Mouse (Mus musculus) small intestine, adult 2 months (tissue): ENCODE measurements around the gene Dach1. TPM values are rescaled to one million over a fixed set of nuclear protein-coding genes. Genes with fewer than 3 reads are reported as not detected.

Experiments used
- H3K27ac ChIP-seq: fragments of 200-500 bp; 2 replicates; pipeline ENCODE4 v1.5.1; 2012; ENCODE audit warnings: low read depth, low read length, control low read depth, inconsistent platforms; ENCODE audit not compliant: insufficient read depth
- H3K27me3 ChIP-seq: fragments of 200-500 bp; 2 replicates; pipeline ENCODE4 v1.6.1; 2012; ENCODE audit warnings: mild to moderate bottlenecking, moderate library complexity, low read length, inconsistent platforms; ENCODE audit not compliant: control insufficient read depth, insufficient read depth
- H3K36me3 ChIP-seq: fragments of 200-500 bp; 2 replicates; pipeline ENCODE4 v1.6.1; 2012; ENCODE audit warnings: mild to moderate bottlenecking, low read length, control low read depth, inconsistent platforms; ENCODE audit not compliant: control insufficient read depth, insufficient read depth
- H3K4me1 ChIP-seq: fragments of 200-500 bp; 2 replicates; pipeline ENCODE4 v1.6.1; 2012; ENCODE audit warnings: low read length, inconsistent platforms, mixed read lengths; ENCODE audit not compliant: control insufficient read depth, insufficient read depth, insufficient read length
- H3K4me3 ChIP-seq: fragments of 200-500 bp; 2 replicates; pipeline ENCODE4 v1.5.1; 2012; ENCODE audit warnings: low read depth, mild to moderate bottlenecking, control low read depth, inconsistent platforms, low read length, moderate library complexity
- CTCF ChIP-seq: fragments of 200-500 bp; IDR thresholded peaks from 2 replicates; pipeline ENCODE4 v1.5.1; 2012; ENCODE audit warnings: low read depth, mild to moderate bottlenecking, control low read depth, inconsistent platforms, low read length, moderate library complexity, mixed read lengths; ENCODE audit not compliant: insufficient replicate concordance, insufficient read length; ENCODE audit errors: extremely low read depth
- POLR2A ChIP-seq: fragments of 200-500 bp; IDR thresholded peaks from 2 replicates; pipeline ENCODE4 v1.6.1; 2012; ENCODE audit warnings: low read depth, mild to moderate bottlenecking, control low read depth, inconsistent platforms, low read length, moderate library complexity
- WGBS: fragments of 180-500 bp; shearing (Covaris S2); methylation state at CpG from one replicate; pipeline ENCODE4 v1.1.7; 2018; 5-methylcytosine and 5-hydroxymethylcytosine counted together
- polyA plus RNA-seq: library from polyadenylated mRNA; depleted of rRNA; stranded (reverse); fragments of >200 nt; gene quantifications from 2 replicates; pipeline ENCODE4 v1.2.3, GENCODE M21; 2012

Gene Dach1
- polyA plus RNA-seq, 1 experiment = 3.9 TPM

DNA sequence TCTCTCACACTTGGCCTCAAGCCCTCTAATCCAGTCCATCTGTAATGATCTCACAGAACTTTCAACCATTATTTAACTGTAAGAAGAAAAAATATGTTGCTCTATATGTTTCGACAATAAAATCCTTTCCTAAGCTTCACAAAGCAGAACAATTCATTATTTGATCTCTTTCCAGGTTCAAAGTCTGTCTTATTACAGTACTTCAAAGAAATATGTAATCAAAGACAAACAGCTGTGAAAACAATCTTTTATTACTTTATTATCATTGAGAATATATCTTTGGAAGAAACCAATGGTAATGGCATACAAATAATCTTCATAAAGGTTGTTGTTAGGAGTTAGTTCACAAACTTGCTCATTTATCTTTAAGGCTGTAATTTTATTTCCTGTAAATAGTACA is 84.8 kb downstream of the Dach1 start:
- Histone ChIP-seq H3K36me3 (no peaks in the 10 kb centered on the region), H3K27me3 (no peaks in the 10 kb centered on the region), H3K4me1 (peaks cover 3% of the 10 kb centered on the region; the same call in 1 of the 2 replicates), H3K4me3 (no peak overlapping the region), H3K27ac (no peak overlapping the region)
- 13% methylated on average over 1 of the region's 1 CpGs for WGBS
- TF ChIP-seq POLR2A (no peak), CTCF (no peak)

DNA sequence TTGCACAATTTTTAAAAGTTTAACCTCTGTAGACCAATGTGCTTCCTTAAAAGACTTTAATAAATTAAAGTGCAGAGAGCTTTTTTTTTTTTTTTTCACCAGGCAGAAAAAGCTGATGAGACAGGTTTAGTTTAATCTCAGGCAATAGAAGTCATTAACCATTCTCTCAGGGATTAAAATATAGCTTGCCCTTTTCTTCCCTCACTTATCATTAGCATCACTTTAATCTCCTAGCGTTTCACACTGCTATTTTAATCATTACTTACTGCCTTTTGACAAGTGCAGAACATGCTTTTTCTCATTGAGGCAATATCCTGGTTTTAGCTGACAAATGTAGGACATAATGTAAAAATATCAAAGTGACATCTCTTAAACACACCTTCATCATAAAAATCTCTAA is 86.1 kb downstream of the Dach1 start:
- H3K27ac ChIP-seq = no peak overlapping the region
- TF ChIP-seq POLR2A (no peak), CTCF (no peak)
- peaks cover 3% of the 10 kb centered on the region; the same call in 1 of the 2 replicates for H3K4me1 ChIP-seq
- H3K27me3 ChIP-seq = no peaks in the 10 kb centered on the region
- H3K36me3 ChIP-seq = no peaks in the 10 kb centered on the region
- H3K4me3 ChIP-seq = no peak overlapping the region
- WGBS = 21% methylated on average over 1 of the region's 1 CpGs

DNA sequence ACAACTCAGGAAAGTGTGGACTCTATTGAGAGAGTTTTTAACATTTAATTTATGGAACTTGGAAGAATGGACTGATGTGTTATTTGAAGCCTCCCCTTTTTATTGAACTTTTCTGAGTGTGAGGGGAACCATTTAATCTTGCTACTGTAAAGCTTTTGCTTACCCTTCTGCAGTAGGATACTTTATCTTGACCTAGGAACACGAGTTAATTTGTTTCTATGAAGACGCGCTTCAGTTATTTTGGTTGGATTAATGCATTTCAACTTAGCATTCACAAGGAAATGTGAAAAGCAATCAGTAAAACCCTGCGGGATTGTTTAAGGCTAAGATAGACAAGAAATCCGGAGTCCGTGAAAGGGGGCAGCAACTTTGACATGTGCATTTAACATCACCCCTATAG is 89.6 kb downstream of the Dach1 start:
- Histone ChIP-seq H3K4me1 (no peaks in the 10 kb centered on the region), H3K27me3 (no peaks in the 10 kb centered on the region), H3K4me3 (no peak overlapping the region), H3K27ac (no peak overlapping the region), H3K36me3 (no peaks in the 10 kb centered on the region)
- WGBS = 91% methylated on average over 6 of the region's 6 CpGs
- TF ChIP-seq POLR2A (no peak), CTCF (no peak)

DNA sequence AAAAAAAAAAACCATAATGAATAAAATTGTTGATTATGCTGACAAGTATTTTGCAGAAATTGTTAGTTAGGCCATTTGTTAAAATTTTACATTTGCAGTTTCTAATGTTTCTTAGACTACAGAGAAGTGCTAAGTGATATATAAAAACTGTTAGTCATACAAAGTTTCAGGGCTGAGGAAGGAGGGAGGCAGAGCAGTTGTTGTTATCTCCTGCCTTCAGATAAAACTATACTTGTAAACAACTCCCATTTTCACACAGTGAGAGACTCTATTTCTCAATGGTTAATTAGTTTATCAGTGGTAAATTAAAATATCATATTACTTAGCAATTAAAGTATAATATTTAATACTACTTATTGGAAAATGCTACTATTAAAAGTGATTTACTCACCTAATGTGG is 91.6 kb downstream of the Dach1 start:
- no peak for TF ChIP-seq CTCF
- no peak for TF ChIP-seq POLR2A
- H3K27me3 ChIP-seq = no peaks in the 10 kb centered on the region
- no peak overlapping the region for H3K4me3 ChIP-seq
- no peaks in the 10 kb centered on the region for H3K36me3 ChIP-seq
- no peaks in the 10 kb centered on the region for H3K4me1 ChIP-seq
- H3K27ac ChIP-seq = no peak overlapping the region

DNA sequence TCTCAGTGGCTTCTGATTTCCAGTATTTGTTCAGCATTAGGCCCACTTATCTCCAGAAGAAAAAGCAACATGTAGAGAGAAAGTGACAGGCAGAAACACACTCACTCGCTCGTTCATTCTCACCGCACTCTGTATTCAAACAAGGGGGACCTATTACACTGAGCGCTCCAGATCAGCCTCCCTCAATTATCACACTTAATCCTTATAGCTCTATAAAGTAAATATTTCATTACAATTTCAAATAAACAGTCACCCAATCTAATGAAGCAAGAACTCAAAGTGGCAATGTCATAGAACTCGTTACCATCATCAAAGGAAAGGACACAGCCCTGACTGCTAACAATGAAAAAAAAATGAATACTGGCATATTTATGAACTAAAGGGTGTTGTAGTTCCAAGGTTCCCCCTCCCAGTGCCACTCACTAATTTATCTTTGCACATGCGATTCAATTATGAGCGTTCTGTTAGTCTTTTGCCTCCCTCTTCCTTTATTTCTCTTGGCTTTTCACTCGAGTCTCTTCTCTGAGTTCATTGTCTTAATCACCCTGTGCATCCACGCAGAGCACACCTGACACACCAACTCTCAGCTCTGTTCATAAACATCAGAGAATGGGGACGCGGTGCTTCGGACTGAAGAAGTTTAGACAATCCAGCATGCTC is 96.0 kb downstream of the Dach1 start:
- H3K4me3 ChIP-seq = no peak overlapping the region
- H3K27ac ChIP-seq = no peak overlapping the region
- H3K27me3 ChIP-seq = no peaks in the 10 kb centered on the region
- 71% methylated on average over 12 of the region's 12 CpGs for WGBS
- no peak for TF ChIP-seq POLR2A
- no peak for TF ChIP-seq CTCF
- H3K36me3 ChIP-seq = no peaks in the 10 kb centered on the region
- no peaks in the 10 kb centered on the region for H3K4me1 ChIP-seq

DNA sequence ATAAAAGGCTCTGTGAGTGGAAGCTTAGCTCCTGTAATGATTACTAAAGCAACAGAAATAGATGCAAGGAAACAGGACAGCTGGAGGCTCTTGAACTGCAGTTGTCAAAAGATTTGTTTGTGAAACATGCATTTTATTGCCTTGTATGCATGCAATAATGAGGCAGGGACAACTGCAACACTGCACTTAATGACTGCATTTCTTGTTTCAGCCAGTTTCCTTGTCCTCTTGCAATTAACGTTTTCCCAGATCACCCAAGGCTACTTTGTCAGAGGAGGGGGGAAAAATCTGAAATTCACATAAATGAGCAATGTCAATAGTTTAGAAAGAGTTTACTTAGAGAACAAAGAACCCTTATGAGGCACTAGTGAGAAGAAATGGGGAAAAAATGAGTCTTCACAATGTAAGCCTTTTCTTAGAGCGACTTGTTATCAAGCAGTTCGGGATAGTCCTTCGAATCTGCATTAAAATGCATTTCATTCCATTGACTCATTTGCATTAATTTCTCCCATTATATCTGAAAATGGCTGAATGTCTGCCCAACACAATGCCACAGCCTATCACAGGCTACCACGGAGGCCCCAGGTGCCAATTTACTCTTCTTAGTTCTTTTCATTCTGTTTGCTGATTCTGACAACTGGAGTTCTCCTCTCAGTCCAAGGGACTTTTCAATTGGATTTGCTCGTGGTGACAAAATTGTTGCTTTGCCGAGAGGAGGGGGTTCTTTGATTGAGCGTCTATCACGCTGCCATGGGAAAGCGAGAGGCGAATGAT is 96.7 kb downstream of the Dach1 start:
- TF ChIP-seq CTCF = no peak
- no peak for TF ChIP-seq POLR2A
- WGBS = 73% methylated on average over 11 of the region's 11 CpGs
- Histone ChIP-seq H3K4me1 (no peaks in the 10 kb centered on the region), H3K27me3 (no peaks in the 10 kb centered on the region), H3K4me3 (no peak overlapping the region), H3K36me3 (no peaks in the 10 kb centered on the region), H3K27ac (no peak overlapping the region)

DNA sequence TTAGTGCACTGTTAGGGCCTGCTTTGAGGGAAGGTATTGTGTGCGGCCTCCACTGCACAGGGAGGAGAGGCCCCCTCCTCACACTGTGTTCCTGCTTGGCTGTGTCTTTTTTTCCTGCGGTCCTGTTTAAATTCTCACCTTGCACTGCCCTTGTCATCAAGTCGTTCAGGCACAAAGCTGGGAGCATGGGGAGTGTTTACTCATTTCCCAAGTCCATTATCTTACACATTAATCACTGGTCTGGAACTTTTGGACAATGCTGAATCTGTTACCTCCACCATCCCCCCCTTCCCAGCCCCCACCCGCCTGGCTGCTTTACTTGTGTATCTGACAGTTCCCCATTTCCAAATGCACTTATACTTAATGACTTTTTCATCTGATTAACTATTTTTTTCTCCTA is 97.7 kb downstream of the Dach1 start:
- no peaks in the 10 kb centered on the region for H3K27me3 ChIP-seq
- WGBS = 55% methylated on average over 4 of the region's 4 CpGs
- no peak overlapping the region for H3K4me3 ChIP-seq
- TF ChIP-seq CTCF (no peak), POLR2A (no peak)
- H3K27ac ChIP-seq = no peak overlapping the region
- no peaks in the 10 kb centered on the region for H3K4me1 ChIP-seq
- H3K36me3 ChIP-seq = no peaks in the 10 kb centered on the region
